Mouse (Mus musculus) cerebellum, adult 2 months (tissue): ENCODE results near the gene Kif5c.

Source experiments
- CTCF ChIP-seq: fragments of 200-500 bp; IDR thresholded peaks from 2 replicates; pipeline ENCODE4 v1.5.1; 2011; ENCODE audit warnings: low read depth, mild to moderate bottlenecking, control low read depth, low read length, moderate library complexity, borderline replicate concordance; ENCODE audit not compliant: insufficient read depth
- POLR2A ChIP-seq: fragments of 200-500 bp; IDR thresholded peaks from 2 replicates; pipeline ENCODE4 v1.6.1; 2011; ENCODE audit warnings: low read length, control low read depth, borderline replicate concordance; ENCODE audit not compliant: insufficient read depth

- TF ChIP-seq POLR2A (no peak), CTCF (no peak)
Observed at GRCm38 (mm10) chr2:49657666-49658065, 38.6 kb downstream of the Kif5c start.
